Mouse (Mus musculus): ENCODE results near the gene Olfr917. TPM values are rescaled to one million over a fixed set of nuclear protein-coding genes. Genes with fewer than 3 reads are reported as not detected.

The Olfr917 gene
- polyA plus RNA-seq (2012; rRNA removed): not detected in 2 replicates

DNA sequence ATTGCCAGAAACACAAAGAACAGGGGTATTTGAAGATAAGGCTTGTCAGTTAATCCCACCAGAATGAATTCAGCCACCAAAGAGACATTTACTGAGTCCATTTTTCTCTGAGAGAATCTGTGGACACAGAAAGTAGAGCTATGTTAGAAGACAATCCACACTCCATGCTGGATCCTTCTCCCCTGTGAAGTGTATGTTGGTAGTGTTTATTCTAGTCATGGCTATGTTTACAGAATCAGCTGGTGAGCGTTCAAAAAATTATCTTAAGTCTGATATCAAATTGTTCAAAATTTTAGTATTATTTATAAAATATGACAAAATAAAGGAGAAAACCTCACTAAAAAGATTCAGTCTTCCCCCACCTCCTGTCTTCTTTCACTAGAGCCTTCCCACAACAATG lies at the start of gene Olfr917:
Gene Olfr917 (minus strand): TSS at position 101 of the 400 bp plus-strand sequence.
- TF ChIP-seq POLR2A (IDR thresholded peaks at IDR 0.05; ENCODE audit: borderline replicate concordance, insufficient read depth, low read length) (no peak), CTCF (IDR thresholded peaks at IDR 0.05; ENCODE audit: borderline replicate concordance, insufficient read depth, low read depth, low read length) (no peak)
- Histone ChIP-seq H3K4me3 (replicated peaks; ENCODE audit: insufficient read depth, low read depth, low read length) (no peak within 1 kb of the TSS), H3K27me3 (ENCODE audit: control insufficient read depth, insufficient read depth, low read length) (no peaks in the 10 kb centered on the region), H3K4me1 (ENCODE audit: control insufficient read depth, insufficient read depth, low read length) (no peaks in the 10 kb centered on the region), H3K27ac (ENCODE audit: insufficient read depth, low read length) (no peak within 1 kb of the TSS)
- no peak for DNase-seq
- 100% methylated on average over 1 of the region's 1 CpGs for WGBS

DNA sequence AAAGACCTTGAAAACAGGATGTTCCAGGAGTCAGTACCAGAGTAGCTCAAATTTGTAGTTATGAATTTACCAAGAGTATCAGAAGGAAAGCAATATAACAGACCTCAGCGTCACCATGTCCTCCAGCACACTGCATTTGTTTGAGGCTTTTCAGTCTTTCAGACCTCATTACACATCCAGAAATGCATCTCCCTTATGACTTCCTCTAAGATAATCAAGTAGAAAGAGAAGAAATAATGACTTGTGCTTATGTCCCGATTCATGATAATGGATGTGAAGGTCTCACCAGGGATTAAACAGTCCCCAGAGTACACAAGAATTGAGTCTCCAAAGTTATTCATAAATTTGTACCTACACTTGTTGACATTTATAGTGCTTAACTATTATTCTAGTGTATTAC lies 8.9 kb upstream of the Olfr917 start, which contains the start of gene Olfr918:
Gene Olfr918 (minus strand): TSS at position 101 of the 400 bp plus-strand sequence.
- no peak for DNase-seq
- TF ChIP-seq POLR2A (IDR thresholded peaks at IDR 0.05; ENCODE audit: borderline replicate concordance, insufficient read depth, low read length) (no peak), CTCF (IDR thresholded peaks at IDR 0.05; ENCODE audit: borderline replicate concordance, insufficient read depth, low read depth, low read length) (no peak)
- H3K4me1 ChIP-seq (ENCODE audit: control insufficient read depth, insufficient read depth, low read length): no peaks in the 10 kb centered on the region
- no peak within 1 kb of the TSS for H3K27ac ChIP-seq (ENCODE audit: insufficient read depth, low read length)
- no peaks in the 10 kb centered on the region for H3K27me3 ChIP-seq (ENCODE audit: control insufficient read depth, insufficient read depth, low read length)
- 80% methylated on average over 2 of the region's 2 CpGs for WGBS
- H3K4me3 ChIP-seq (replicated peaks; ENCODE audit: insufficient read depth, low read depth, low read length): no peak within 1 kb of the TSS

DNA sequence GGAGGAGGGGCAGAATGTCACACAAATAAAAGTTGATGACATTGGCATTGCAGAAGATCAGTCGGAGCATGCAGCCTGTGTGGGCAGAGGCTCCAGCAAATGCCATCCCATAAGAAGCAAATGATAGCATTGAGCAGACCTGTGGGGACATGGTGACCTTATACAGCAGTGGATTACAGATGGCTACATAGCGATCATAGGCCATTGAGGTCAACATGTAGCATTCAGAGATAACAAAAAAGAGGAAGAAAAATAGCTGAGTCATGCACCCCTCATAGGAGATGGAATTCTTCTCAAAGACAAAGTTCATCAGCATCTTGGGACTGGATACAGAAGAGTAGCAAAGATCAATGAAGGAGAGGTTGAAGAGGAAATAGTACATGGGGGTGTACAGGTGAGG lies 7.2 kb upstream of the Olfr917 start:
- H3K27ac ChIP-seq (ENCODE audit: insufficient read depth, low read length): no peak overlapping the region
- no peaks in the 10 kb centered on the region for H3K4me1 ChIP-seq (ENCODE audit: control insufficient read depth, insufficient read depth, low read length)
- no peaks in the 10 kb centered on the region for H3K27me3 ChIP-seq (ENCODE audit: control insufficient read depth, insufficient read depth, low read length)
- TF ChIP-seq CTCF (IDR thresholded peaks at IDR 0.05; ENCODE audit: borderline replicate concordance, insufficient read depth, low read depth, low read length) (no peak), POLR2A (IDR thresholded peaks at IDR 0.05; ENCODE audit: borderline replicate concordance, insufficient read depth, low read length) (no peak)
- H3K4me3 ChIP-seq (replicated peaks; ENCODE audit: insufficient read depth, low read depth, low read length): no peak overlapping the region
- DNase-seq: no peak
- 75% methylated on average over 2 of the region's 2 CpGs for WGBS

DNA sequence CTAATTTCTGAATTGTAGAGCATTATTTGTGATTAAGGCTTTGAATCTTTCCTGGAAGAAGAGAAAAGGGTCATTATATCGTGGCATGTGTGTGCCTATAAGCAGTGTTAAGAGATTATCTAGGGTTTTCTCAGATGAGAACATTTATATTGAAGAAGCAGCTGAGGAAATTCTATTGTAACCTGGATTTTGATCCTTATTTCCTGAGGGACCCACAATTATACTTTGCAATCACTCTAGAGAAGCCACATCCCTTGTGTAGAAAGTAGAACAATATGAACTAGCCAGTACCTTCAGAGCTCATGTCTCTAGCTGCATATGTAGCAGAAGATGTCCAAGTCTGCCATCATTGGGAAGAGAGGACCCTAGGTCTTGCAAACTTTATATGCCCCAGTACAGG lies 5.9 kb downstream of the Olfr917 start, which contains the start of gene Olfr916:
Gene Olfr916 (minus strand): TSS at position 101 of the 400 bp plus-strand sequence.
- TF ChIP-seq POLR2A (IDR thresholded peaks at IDR 0.05; ENCODE audit: borderline replicate concordance, insufficient read depth, low read length) (no peak), CTCF (IDR thresholded peaks at IDR 0.05; ENCODE audit: borderline replicate concordance, insufficient read depth, low read depth, low read length) (no peak)
- no peaks in the 10 kb centered on the region for H3K27me3 ChIP-seq (ENCODE audit: control insufficient read depth, insufficient read depth, low read length)
- no peaks in the 10 kb centered on the region for H3K4me1 ChIP-seq (ENCODE audit: control insufficient read depth, insufficient read depth, low read length)

DNA sequence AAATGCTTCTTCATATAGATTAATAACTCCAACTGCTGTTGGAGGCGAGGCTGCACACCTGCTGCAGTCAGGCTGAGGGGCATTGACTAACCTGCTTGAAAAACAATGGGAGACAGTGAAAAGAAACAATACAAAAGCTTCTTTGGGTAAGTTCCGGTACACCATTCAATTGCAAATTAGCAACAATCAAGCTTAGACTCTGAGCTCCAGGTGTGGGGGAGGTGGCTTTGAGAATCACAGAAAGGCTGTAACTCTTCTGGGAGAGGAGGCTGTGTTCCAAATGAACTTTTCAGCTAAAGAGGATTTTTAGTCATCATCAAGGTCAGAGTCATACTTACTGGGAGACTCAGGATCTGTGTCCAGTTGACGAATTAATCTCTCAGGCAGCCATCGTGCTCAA lies 33.2 kb downstream of the Olfr917 start:
- 78% methylated on average over 4 of the region's 4 CpGs for WGBS
- H3K4me1 ChIP-seq (ENCODE audit: control insufficient read depth, insufficient read depth, low read length): no peaks in the 10 kb centered on the region
- no peak for TF ChIP-seq POLR2A (IDR thresholded peaks at IDR 0.05; ENCODE audit: borderline replicate concordance, insufficient read depth, low read length)
- no peak for TF ChIP-seq CTCF (IDR thresholded peaks at IDR 0.05; ENCODE audit: borderline replicate concordance, insufficient read depth, low read depth, low read length)
- H3K27ac ChIP-seq (ENCODE audit: insufficient read depth, low read length): no peak overlapping the region
- no peak overlapping the region for H3K4me3 ChIP-seq (replicated peaks; ENCODE audit: insufficient read depth, low read depth, low read length)
- H3K27me3 ChIP-seq (ENCODE audit: control insufficient read depth, insufficient read depth, low read length): no peaks in the 10 kb centered on the region
- DNase-seq: no peak

More for the DNA sequence above, 5.9 kb downstream of the Olfr917 start, which contains the start of gene Olfr916:
- no peak within 1 kb of the TSS for H3K27ac ChIP-seq (ENCODE audit: insufficient read depth, low read length)
- 52% methylated on average over 1 of the region's 1 CpGs for WGBS
- no peak for DNase-seq
- no peak within 1 kb of the TSS for H3K4me3 ChIP-seq (replicated peaks; ENCODE audit: insufficient read depth, low read depth, low read length)

Other genes starting within 250 kb of the Olfr917 start
- not detected in 2 replicates for gene Olfr901, start 236.4 kb downstream of the Olfr917 start, polyA plus RNA-seq (2012; rRNA removed)
- gene Olfr902, start 218.2 kb downstream of the Olfr917 start, polyA plus RNA-seq (2012; rRNA removed): not detected in 2 replicates
- gene Olfr904, start 202.7 kb downstream of the Olfr917 start, polyA plus RNA-seq (2012; rRNA removed): not detected in 2 replicates
- not detected in 2 replicates for gene Olfr905, start 194.7 kb downstream of the Olfr917 start, polyA plus RNA-seq (2012; rRNA removed)
- not detected in 2 replicates for gene Olfr906, start 178.8 kb downstream of the Olfr917 start, polyA plus RNA-seq (2012; rRNA removed)
- gene Olfr907, start 170.0 kb downstream of the Olfr917 start, polyA plus RNA-seq (2012; rRNA removed): not detected in 2 replicates
- gene Olfr911-ps1, start 144.3 kb downstream of the Olfr917 start, polyA plus RNA-seq (2012; rRNA removed): not detected in 2 replicates
- gene Olfr910, start 128.0 kb downstream of the Olfr917 start, polyA plus RNA-seq (2012; rRNA removed): not detected in 2 replicates
- gene Olfr912, start 85.7 kb downstream of the Olfr917 start, polyA plus RNA-seq (2012; rRNA removed): not detected in 2 replicates
- gene Olfr913, start 73.1 kb downstream of the Olfr917 start, polyA plus RNA-seq (2012; rRNA removed): not detected in 2 replicates
- gene Olfr914, start 60.7 kb downstream of the Olfr917 start, polyA plus RNA-seq (2012; rRNA removed): not detected in 2 replicates
- not detected in 2 replicates for gene Olfr916, start 6.0 kb downstream of the Olfr917 start, polyA plus RNA-seq (2012; rRNA removed)
- gene Olfr918, start 8.8 kb upstream of the Olfr917 start, polyA plus RNA-seq (2012; rRNA removed): not detected in 2 replicates
- not detected in 2 replicates for gene Olfr919, start 37.8 kb upstream of the Olfr917 start, polyA plus RNA-seq (2012; rRNA removed)
- 8.1 and 8.4 TPM in 2 replicates for gene Vwa5a, start 52.4 kb upstream of the Olfr917 start, polyA plus RNA-seq (2012; rRNA removed)
- 0.20 and 0.24 TPM in 2 replicates for gene Olfr920, start 86.5 kb upstream of the Olfr917 start, polyA plus RNA-seq (2012; rRNA removed)
- 0.06 and 0.18 TPM in 2 replicates for gene Olfr921, start 107.2 kb upstream of the Olfr917 start, polyA plus RNA-seq (2012; rRNA removed)
- gene Olfr922, start 148.8 kb upstream of the Olfr917 start, polyA plus RNA-seq (2012; rRNA removed): 0.52 and 0.57 TPM in 2 replicates
- 0.30 and 0.39 TPM in 2 replicates for gene Olfr923, start 160.7 kb upstream of the Olfr917 start, polyA plus RNA-seq (2012; rRNA removed)
- gene Olfr924, start 178.6 kb upstream of the Olfr917 start, polyA plus RNA-seq (2012; rRNA removed): 0.05 TPM in 1 of 2 replicates, not detected in the other
- gene Olfr26, start 189.2 kb upstream of the Olfr917 start, polyA plus RNA-seq (2012; rRNA removed): not detected in 2 replicates
- 0.10 TPM in 1 of 2 replicates, not detected in the other for gene Olfr926, start 211.3 kb upstream of the Olfr917 start, polyA plus RNA-seq (2012; rRNA removed)